ENCODE assay signal across 21 mouse cellular contexts in the genomic region with DNA sequence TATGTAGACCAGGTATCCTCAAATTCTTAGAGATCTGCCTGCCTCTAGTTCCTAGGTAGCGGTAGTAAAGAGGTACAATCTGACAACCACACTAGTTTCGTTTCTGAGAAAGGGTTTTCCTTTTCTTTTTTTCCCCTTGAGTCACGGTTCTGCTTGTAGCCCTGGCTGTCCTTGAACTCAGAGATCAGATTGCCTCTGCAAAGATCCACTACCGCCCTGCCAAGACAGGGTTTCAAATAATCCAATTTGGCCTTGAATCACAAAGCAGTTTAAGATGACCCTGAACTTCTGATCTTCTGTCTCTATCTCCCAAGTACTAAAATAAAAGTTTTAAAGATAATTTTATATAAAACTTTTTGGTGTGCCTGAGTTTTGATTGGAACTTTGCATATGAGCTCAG.
"Had no signal": no experiment of that assay in that cellular context is flagged by ENCODE, and none has a peak within 500 bp of the region (broad histone marks: within the 10 kb centered on the region; RNA-seq: fewer than 3 reads in every experiment).

No protein-coding gene starts in this region.

- H3K4me3 ChIP-seq: layer of hippocampus, adult 2 months; limb, embryonic 10.5 days; limb, embryonic 13.5 days; neural tube, embryonic 13.5 days; stomach, embryonic 15.5 days had no signal

- DNase-seq: kidney, adult 2 months; kidney, postnatal 25 days; layer of hippocampus, adult 9-11 months; liver; lung, adult 2 months; lung, postnatal 14 days; lung, postnatal 4 days; midbrain, embryonic 14.5 days; retina, postnatal 1 day; right cerebral cortex, postnatal 25 days; spleen, adult 18-20 months; thymus, adult 2 months; thymus, postnatal 14 days; thymus, postnatal 4 days had no signal

- H3K36me3 ChIP-seq: neural tube, embryonic 13.5 days; stomach, embryonic 15.5 days had no signal

- H3K27ac ChIP-seq: kidney, postnatal 0 days; layer of hippocampus, adult 2 months; limb, embryonic 10.5 days; limb, embryonic 13.5 days; neural tube, embryonic 13.5 days; stomach, embryonic 15.5 days had no signal

- H3K4me1 ChIP-seq: limb, embryonic 10.5 days had no signal

- H3K27me3 ChIP-seq: limb, embryonic 13.5 days; neural tube, embryonic 13.5 days; stomach, embryonic 15.5 days had no signal

- H3K9ac ChIP-seq: limb, embryonic 13.5 days; neural tube, embryonic 13.5 days; stomach, embryonic 15.5 days had no signal

- H3K4me2 ChIP-seq: limb, embryonic 13.5 days; midbrain, embryonic 11.5 days; neural tube, embryonic 13.5 days; stomach, embryonic 15.5 days had no signal

- H3K9me3 ChIP-seq: limb, embryonic 10.5 days; limb, embryonic 13.5 days; neural tube, embryonic 13.5 days; stomach, embryonic 15.5 days had no signal
